Mouse (Mus musculus) bone marrow macrophage, adult 2 months (primary cell): ENCODE data around the gene Tigar.

Experiments used
- CTCF ChIP-seq: IDR thresholded peaks from 2 replicates; pipeline ENCODE4 v1.5.1; 2012; ENCODE audit warnings: low read depth, mild to moderate bottlenecking, low read length, moderate library complexity
- POLR2A ChIP-seq: IDR thresholded peaks from 2 replicates; pipeline ENCODE4 v1.6.1; 2012; ENCODE audit warnings: mild to moderate bottlenecking, low read depth, low read length, borderline replicate concordance

- no peak for TF ChIP-seq CTCF
- no peak for TF ChIP-seq POLR2A
Observed at GRCm38 (mm10) chr6:127129659-127130058, 20.3 kb upstream of the Tigar start.
